Mouse (Mus musculus): ENCODE results near the gene Gm21994. TPM values are rescaled to one million over a fixed set of nuclear protein-coding genes. Genes with fewer than 3 reads are reported as not detected.
"Not testable (repeated sequence)": the region's sequence is repeated elsewhere in the genome, so short reads cannot be mapped to it uniquely, and the experiment has no call there.

Gene Gm21994
- 3.1 and 3.6 TPM in 2 replicates for polyA plus RNA-seq (2014; fragmentation: Nextera tagmentation; extraction: Ambion mirVana)

- not testable (repeated sequence) for H3K9me3 ChIP-seq (ENCODE audit: control insufficient read depth, low read length); H3K4me3 ChIP-seq (ENCODE audit: low read depth, low read length); DNase-seq (ENCODE audit: low spot score); H3K36me3 ChIP-seq (ENCODE audit: control insufficient read depth, insufficient read depth, low read length); H3K27me3 ChIP-seq (ENCODE audit: control insufficient read depth, insufficient read depth, low read length); H3K4me2 ChIP-seq (replicated peaks; ENCODE audit: low read depth, low read length); ATAC-seq (ENCODE audit: low FRiP score); H3K4me1 ChIP-seq (replicated peaks; ENCODE audit: control insufficient read depth, insufficient read depth, low read length); H3K9ac ChIP-seq (ENCODE audit: low read depth, low read length); H3K27ac ChIP-seq (ENCODE audit: low read depth, low read length)
- 64% methylated on average over 2 of the region's 2 CpGs for WGBS
Observed at GRCm38 (mm10) chr2:150255491-150255890, at the start of gene Gm21994. Gene Gm21994 (minus strand): TSS chr2:150255591.

- H3K27me3 ChIP-seq (ENCODE audit: control insufficient read depth, insufficient read depth, low read length) = no peaks in the 10 kb centered on the region
- no peak overlapping the region for H3K4me3 ChIP-seq (ENCODE audit: low read depth, low read length)
- ATAC-seq (ENCODE audit: low FRiP score) (no peak), DNase-seq (ENCODE audit: low spot score) (no peak)
- no peaks in the 10 kb centered on the region for H3K9me3 ChIP-seq (ENCODE audit: control insufficient read depth, low read length)
- no peak overlapping the region for H3K27ac ChIP-seq (ENCODE audit: low read depth, low read length)
- H3K9ac ChIP-seq (ENCODE audit: low read depth, low read length) = no peak overlapping the region
- no peaks in the 10 kb centered on the region for H3K36me3 ChIP-seq (ENCODE audit: control insufficient read depth, insufficient read depth, low read length)
- no peak overlapping the region for H3K4me2 ChIP-seq (replicated peaks; ENCODE audit: low read depth, low read length)
- WGBS = 58% methylated on average over 1 of the region's 1 CpGs
- no peaks in the 10 kb centered on the region for H3K4me1 ChIP-seq (replicated peaks; ENCODE audit: control insufficient read depth, insufficient read depth, low read length)
Observed at GRCm38 (mm10) chr2:150299096-150299495, 43.7 kb upstream of the Gm21994 start.

GRCm38 (mm10) chr2:150293669-150294068 is 38.3 kb upstream of the Gm21994 start:
- Histone ChIP-seq H3K9ac (ENCODE audit: low read depth, low read length) (no peak overlapping the region), H3K4me1 (replicated peaks; ENCODE audit: control insufficient read depth, insufficient read depth, low read length) (no peaks in the 10 kb centered on the region), H3K27me3 (ENCODE audit: control insufficient read depth, insufficient read depth, low read length) (no peaks in the 10 kb centered on the region), H3K27ac (ENCODE audit: low read depth, low read length) (no peak overlapping the region), H3K4me3 (ENCODE audit: low read depth, low read length) (no peak overlapping the region), H3K4me2 (replicated peaks; ENCODE audit: low read depth, low read length) (no peak overlapping the region), H3K36me3 (ENCODE audit: control insufficient read depth, insufficient read depth, low read length) (no peaks in the 10 kb centered on the region), H3K9me3 (ENCODE audit: control insufficient read depth, low read length) (no peaks in the 10 kb centered on the region)
- DNase-seq (ENCODE audit: low spot score) (no peak), ATAC-seq (ENCODE audit: low FRiP score) (no peak)
- 91% methylated on average over 6 of the region's 6 CpGs for WGBS

GRCm38 (mm10) chr2:150257291-150257690 is 1.9 kb upstream of the Gm21994 start, which contains the start of gene Gm14124:
Gene Gm14124 (plus strand): TSS chr2:150257517.
- not testable (repeated sequence) for H3K4me3 ChIP-seq (ENCODE audit: low read depth, low read length); H3K9ac ChIP-seq (ENCODE audit: low read depth, low read length); H3K27ac ChIP-seq (ENCODE audit: low read depth, low read length); DNase-seq (ENCODE audit: low spot score); ATAC-seq (ENCODE audit: low FRiP score); H3K9me3 ChIP-seq (ENCODE audit: control insufficient read depth, low read length); H3K36me3 ChIP-seq (ENCODE audit: control insufficient read depth, insufficient read depth, low read length); H3K4me2 ChIP-seq (replicated peaks; ENCODE audit: low read depth, low read length); H3K4me1 ChIP-seq (replicated peaks; ENCODE audit: control insufficient read depth, insufficient read depth, low read length); H3K27me3 ChIP-seq (ENCODE audit: control insufficient read depth, insufficient read depth, low read length)
- 84% methylated on average over 4 of the region's 4 CpGs for WGBS

GRCm38 (mm10) chr2:150256861-150257260 is 1.5 kb upstream of the Gm21994 start:
- H3K4me3 ChIP-seq (ENCODE audit: low read depth, low read length); H3K9me3 ChIP-seq (ENCODE audit: control insufficient read depth, low read length); H3K9ac ChIP-seq (ENCODE audit: low read depth, low read length); H3K36me3 ChIP-seq (ENCODE audit: control insufficient read depth, insufficient read depth, low read length); H3K4me1 ChIP-seq (replicated peaks; ENCODE audit: control insufficient read depth, insufficient read depth, low read length); H3K27me3 ChIP-seq (ENCODE audit: control insufficient read depth, insufficient read depth, low read length); H3K4me2 ChIP-seq (replicated peaks; ENCODE audit: low read depth, low read length); H3K27ac ChIP-seq (ENCODE audit: low read depth, low read length); DNase-seq (ENCODE audit: low spot score); ATAC-seq (ENCODE audit: low FRiP score): not testable (repeated sequence)
- 70% methylated on average over 2 of the region's 2 CpGs for WGBS

GRCm38 (mm10) chr2:150243211-150243610 is 12.2 kb downstream of the Gm21994 start:
- no peaks in the 10 kb centered on the region for H3K27me3 ChIP-seq (ENCODE audit: control insufficient read depth, insufficient read depth, low read length)
- ATAC-seq (ENCODE audit: low FRiP score) = no peak
- 85% methylated on average over 2 of the region's 2 CpGs for WGBS
- DNase-seq (ENCODE audit: low spot score) = no peak
- H3K36me3 ChIP-seq (ENCODE audit: control insufficient read depth, insufficient read depth, low read length) = peaks cover 4% of the 10 kb centered on the region; the same call in 1 of the 2 replicates
- H3K27ac ChIP-seq (ENCODE audit: low read depth, low read length) = no peak overlapping the region
- no peaks in the 10 kb centered on the region for H3K4me1 ChIP-seq (replicated peaks; ENCODE audit: control insufficient read depth, insufficient read depth, low read length)
- no peak overlapping the region for H3K9ac ChIP-seq (ENCODE audit: low read depth, low read length)
- peaks cover 3% of the 10 kb centered on the region; the same call in 1 of the 2 replicates for H3K9me3 ChIP-seq (ENCODE audit: control insufficient read depth, low read length)
- no peak overlapping the region for H3K4me3 ChIP-seq (ENCODE audit: low read depth, low read length)
- no peak overlapping the region for H3K4me2 ChIP-seq (replicated peaks; ENCODE audit: low read depth, low read length)

GRCm38 (mm10) chr2:150223263-150223662 is 32.1 kb downstream of the Gm21994 start:
- DNase-seq (ENCODE audit: low spot score); H3K4me1 ChIP-seq (replicated peaks; ENCODE audit: control insufficient read depth, insufficient read depth, low read length); H3K36me3 ChIP-seq (ENCODE audit: control insufficient read depth, insufficient read depth, low read length); H3K9me3 ChIP-seq (ENCODE audit: control insufficient read depth, low read length); ATAC-seq (ENCODE audit: low FRiP score); H3K4me2 ChIP-seq (replicated peaks; ENCODE audit: low read depth, low read length); H3K27ac ChIP-seq (ENCODE audit: low read depth, low read length); H3K9ac ChIP-seq (ENCODE audit: low read depth, low read length); H3K4me3 ChIP-seq (ENCODE audit: low read depth, low read length); H3K27me3 ChIP-seq (ENCODE audit: control insufficient read depth, insufficient read depth, low read length): not testable (repeated sequence)

- H3K9ac ChIP-seq (ENCODE audit: low read depth, low read length) = 0 out of 2 replicates have a peak overlapping the region, but pooled peaks have one; percentile 27
- not testable (repeated sequence) for H3K9me3 ChIP-seq (ENCODE audit: control insufficient read depth, low read length); H3K4me1 ChIP-seq (replicated peaks; ENCODE audit: control insufficient read depth, insufficient read depth, low read length); H3K36me3 ChIP-seq (ENCODE audit: control insufficient read depth, insufficient read depth, low read length); DNase-seq (ENCODE audit: low spot score); H3K27me3 ChIP-seq (ENCODE audit: control insufficient read depth, insufficient read depth, low read length); H3K27ac ChIP-seq (ENCODE audit: low read depth, low read length)
- 21% methylated on average over 3 of the region's 4 CpGs for WGBS
- H3K4me3 ChIP-seq (ENCODE audit: low read depth, low read length) = peak overlapping the region; percentile 34
- H3K4me2 ChIP-seq (replicated peaks; ENCODE audit: low read depth, low read length) = peak overlapping the region; percentile 25
- ATAC-seq (ENCODE audit: low FRiP score) = peak; percentile 20; the same call in 1 of the 2 replicates
Observed at GRCm38 (mm10) chr2:150218363-150218725, 37.0 kb downstream of the Gm21994 start.

- not testable (repeated sequence) for H3K4me1 ChIP-seq (replicated peaks; ENCODE audit: control insufficient read depth, insufficient read depth, low read length); H3K27me3 ChIP-seq (ENCODE audit: control insufficient read depth, insufficient read depth, low read length); H3K9me3 ChIP-seq (ENCODE audit: control insufficient read depth, low read length); H3K27ac ChIP-seq (ENCODE audit: low read depth, low read length); H3K36me3 ChIP-seq (ENCODE audit: control insufficient read depth, insufficient read depth, low read length)
- peak; percentile 56 for DNase-seq (ENCODE audit: low spot score)
- ATAC-seq (ENCODE audit: low FRiP score) = peak; percentile 100
- Histone ChIP-seq H3K4me3 (ENCODE audit: low read depth, low read length) (peak within 1 kb of the TSS; percentile 34), H3K4me2 (replicated peaks; ENCODE audit: low read depth, low read length) (peak within 1 kb of the TSS; percentile 25), H3K9ac (ENCODE audit: low read depth, low read length) (0 out of 2 replicates have a peak within 1 kb of the TSS, but pooled peaks have one; percentile 27)
- 2% methylated on average over 15 of the region's 15 CpGs for WGBS
Observed at GRCm38 (mm10) chr2:150217600-150218362, 37.6 kb downstream of the Gm21994 start, which contains the start of gene Zfp937. Gene Zfp937 (plus strand): TSS chr2:150218073.

Measured in hindbrain, embryonic 11.5 days (tissue).